Mouse (Mus musculus) forebrain, embryonic 15.5 days (tissue): Measurements from ENCODE around the gene Artn. TPM values are rescaled to one million over a fixed set of nuclear protein-coding genes. Genes with fewer than 3 reads are reported as not detected.
A peak's percentile ranks its signal among the peaks of the same experiment; 100 is the strongest.

Source experiments
- ATAC-seq: fragments of 200-750 bp; cut with Nextera tagmentation; replicated peaks from 2 replicates; pipeline ENCODE4 v1.8.0; 2017; ENCODE audit warnings: mild to moderate bottlenecking, moderate TSS enrichment, moderate library complexity
- H3K27ac ChIP-seq: fragments of 300-500 bp; sonication (generic); replicated peaks from 2 replicates; pipeline ENCODE4 v1.5.1; 2015; ENCODE audit warnings: mild to moderate bottlenecking, inconsistent platforms
- H3K27me3 ChIP-seq: fragments of 300-500 bp; sonication (generic); 2 replicates; pipeline ENCODE4 v1.6.1; 2015; ENCODE audit warnings: inconsistent platforms
- H3K36me3 ChIP-seq: fragments of 300-500 bp; sonication (generic); 2 replicates; pipeline ENCODE4 v1.6.1; 2015; ENCODE audit warnings: mild to moderate bottlenecking, inconsistent platforms
- H3K4me1 ChIP-seq: fragments of 300-500 bp; sonication (generic); 2 replicates; pipeline ENCODE4 v1.6.1; 2015; ENCODE audit warnings: inconsistent platforms
- H3K4me2 ChIP-seq: fragments of 300-500 bp; sonication (generic); replicated peaks from 2 replicates; pipeline ENCODE4 v1.6.1; 2015; ENCODE audit warnings: mild to moderate bottlenecking, inconsistent platforms
- H3K4me3 ChIP-seq: fragments of 300-500 bp; sonication (generic); 2 replicates; pipeline ENCODE4 v1.5.1; 2015; ENCODE audit warnings: mild to moderate bottlenecking, inconsistent platforms
- H3K9ac ChIP-seq: fragments of 300-500 bp; sonication (generic); replicated peaks from 2 replicates; pipeline ENCODE4 v1.6.1; 2015; ENCODE audit warnings: mild to moderate bottlenecking, inconsistent platforms
- H3K9me3 ChIP-seq: fragments of 300-500 bp; sonication (generic); 2 replicates; pipeline ENCODE4 v1.6.1; 2016; ENCODE audit warnings: inconsistent platforms
- WGBS: fragments of 180-500 bp; shearing (Covaris S2); methylation state at CpG from one replicate; pipeline ENCODE4 v1.1.7; 2015; ENCODE audit warnings: mixed read lengths; 5-methylcytosine and 5-hydroxymethylcytosine counted together
- polyA plus RNA-seq: library from polyadenylated mRNA; unstranded; fragments of >200 nt; fragmentation: Nextera tagmentation; extraction: Ambion mirVana; gene quantifications from 2 replicates; pipeline ENCODE4 v1.2.1, GENCODE M21; 2015

The Artn gene
- polyA plus RNA-seq, 1 experiment from 2014 or later: 0.10 TPM

DNA sequence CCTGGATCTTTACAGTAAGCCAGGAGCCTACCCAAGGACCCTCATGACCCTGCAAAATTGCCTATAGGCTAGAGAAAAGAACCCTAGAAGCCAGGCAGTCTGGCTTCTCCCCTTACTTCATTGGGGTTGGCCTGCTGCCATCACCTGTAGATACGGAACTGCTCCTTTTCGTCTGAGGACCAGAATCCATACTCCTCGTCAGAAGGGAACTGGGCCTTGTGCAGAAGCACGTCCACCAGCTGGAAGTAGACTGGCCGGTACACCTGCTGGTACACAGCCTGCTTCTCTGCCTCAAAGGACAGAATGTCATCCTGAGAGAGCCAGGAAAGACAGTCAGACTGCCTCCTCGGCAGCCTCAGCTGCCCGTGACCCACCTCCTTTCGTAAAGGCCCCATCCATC, 24.8 kb downstream of the Artn start:
- H3K4me3 ChIP-seq: no peak overlapping the region
- 91% methylated on average over 8 of the region's 8 CpGs for WGBS
- H3K27me3 ChIP-seq: no peaks in the 10 kb centered on the region
- peaks cover 35% of the 10 kb centered on the region for H3K4me1 ChIP-seq
- ATAC-seq: no peak
- H3K9me3 ChIP-seq: no peaks in the 10 kb centered on the region
- H3K4me2 ChIP-seq: no peak overlapping the region
- no peak overlapping the region for H3K27ac ChIP-seq
- no peak overlapping the region for H3K9ac ChIP-seq
- H3K36me3 ChIP-seq: peaks cover 57% of the 10 kb centered on the region

DNA sequence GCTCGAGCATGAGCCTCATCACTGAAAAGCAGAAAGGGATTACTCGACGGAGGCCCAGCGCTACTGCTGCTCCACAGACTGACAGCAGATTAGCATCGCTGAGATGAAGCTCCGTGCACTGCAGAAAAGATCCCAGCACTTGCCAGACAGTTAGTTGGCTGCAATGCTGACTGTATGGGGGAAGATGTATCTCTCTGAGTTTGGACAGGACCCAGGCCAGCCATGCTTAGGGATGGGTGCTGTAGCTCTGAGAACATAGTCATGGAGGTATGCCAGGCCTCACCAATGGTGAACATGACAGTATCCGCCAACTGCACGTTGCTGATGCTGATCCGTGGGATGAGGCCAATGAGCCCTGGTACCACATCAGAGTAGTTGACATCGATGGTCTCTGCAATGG, 25.5 kb downstream of the Artn start:
- Histone ChIP-seq H3K9ac (no peak overlapping the region), H3K4me3 (no peak overlapping the region), H3K36me3 (peaks cover 64% of the 10 kb centered on the region), H3K9me3 (no peaks in the 10 kb centered on the region), H3K4me1 (peaks cover 28% of the 10 kb centered on the region), H3K4me2 (no peak overlapping the region), H3K27ac (0 out of 2 replicates have a peak overlapping the region, but pooled peaks have one; percentile 54), H3K27me3 (no peaks in the 10 kb centered on the region)
- 74% methylated on average over 10 of the region's 10 CpGs for WGBS
- ATAC-seq: 0 out of 2 replicates have a peak, but pooled peaks have one; percentile 36

DNA sequence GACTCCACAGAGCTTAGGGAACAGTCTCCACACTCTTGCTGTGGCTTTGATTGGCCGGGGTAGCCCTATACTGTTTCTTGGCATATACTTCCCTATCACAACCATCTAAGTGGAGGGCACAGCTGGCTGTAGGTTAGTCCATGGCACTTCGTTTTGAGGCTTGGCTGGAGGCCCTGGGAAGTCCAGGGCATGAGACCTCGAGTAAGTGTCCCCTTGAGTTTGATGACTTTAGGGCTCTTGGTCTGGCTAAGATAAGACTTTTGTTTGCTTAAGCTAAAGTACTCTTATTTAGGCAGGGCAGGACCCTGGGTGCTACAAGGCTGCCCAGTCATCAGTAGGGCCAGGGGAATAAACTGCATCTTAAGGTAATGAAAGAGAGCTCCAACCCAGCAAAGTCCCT, 31.5 kb downstream of the Artn start:
- peaks cover 89% of the 10 kb centered on the region for H3K36me3 ChIP-seq
- no peaks in the 10 kb centered on the region for H3K4me1 ChIP-seq
- no peaks in the 10 kb centered on the region for H3K27me3 ChIP-seq
- no peak overlapping the region for H3K9ac ChIP-seq
- no peak overlapping the region for H3K27ac ChIP-seq
- no peak overlapping the region for H3K4me2 ChIP-seq
- no peaks in the 10 kb centered on the region for H3K9me3 ChIP-seq
- H3K4me3 ChIP-seq: no peak overlapping the region
- ATAC-seq: no peak
- 86% methylated on average over 3 of the region's 3 CpGs for WGBS

DNA sequence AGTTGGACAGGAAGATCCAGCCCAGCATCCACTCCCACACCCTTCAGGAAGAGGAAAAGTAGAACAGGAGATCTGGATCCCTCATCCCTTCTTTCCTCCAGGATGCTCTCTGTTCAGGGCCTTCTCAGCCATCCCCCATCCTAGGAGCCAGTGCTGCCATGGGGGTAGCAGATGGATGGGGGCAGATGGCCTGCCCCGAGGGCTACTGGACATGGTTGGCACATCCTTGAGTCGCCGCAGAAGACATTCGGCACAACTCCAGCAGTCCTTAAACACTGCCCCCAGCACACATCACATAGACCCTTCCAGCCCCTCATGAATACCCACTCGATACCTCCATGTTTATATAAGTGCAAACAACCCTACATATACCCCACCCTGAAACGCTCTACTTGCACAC, 33.5 kb downstream of the Artn start:
- Histone ChIP-seq H3K9ac (no peak overlapping the region), H3K27me3 (no peaks in the 10 kb centered on the region), H3K4me3 (no peak overlapping the region), H3K27ac (no peak overlapping the region), H3K4me2 (no peak overlapping the region), H3K9me3 (no peaks in the 10 kb centered on the region), H3K36me3 (peaks cover 68% of the 10 kb centered on the region), H3K4me1 (peaks cover 9% of the 10 kb centered on the region)
- ATAC-seq: no peak
- 97% methylated on average over 6 of the region's 6 CpGs for WGBS

DNA sequence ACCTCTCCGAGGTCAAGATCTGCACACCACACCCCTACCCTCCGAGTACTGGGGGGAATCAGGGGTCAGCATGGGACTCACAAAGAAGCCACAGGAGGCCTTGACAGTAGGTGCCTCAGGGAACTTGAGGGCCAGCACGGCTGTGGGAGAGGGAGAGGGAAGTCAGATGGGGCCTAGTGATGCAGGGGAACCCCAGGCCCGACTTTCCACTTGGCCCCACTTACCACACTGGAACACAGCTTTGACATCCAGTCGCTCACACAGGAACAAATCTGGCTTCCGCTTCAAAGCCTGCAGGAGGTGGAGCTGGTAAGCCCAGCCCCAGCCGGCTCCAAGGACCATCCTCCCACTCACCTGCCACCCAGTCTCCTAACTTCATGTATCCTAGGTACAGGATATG, 34.2 kb downstream of the Artn start:
- WGBS: 83% methylated on average over 7 of the region's 7 CpGs
- no peak overlapping the region for H3K4me2 ChIP-seq
- H3K27me3 ChIP-seq: no peaks in the 10 kb centered on the region
- no peak overlapping the region for H3K4me3 ChIP-seq
- H3K4me1 ChIP-seq: peaks cover 16% of the 10 kb centered on the region
- no peaks in the 10 kb centered on the region for H3K9me3 ChIP-seq
- H3K27ac ChIP-seq: no peak overlapping the region
- no peak overlapping the region for H3K9ac ChIP-seq
- ATAC-seq: no peak
- H3K36me3 ChIP-seq: peaks cover 61% of the 10 kb centered on the region

DNA sequence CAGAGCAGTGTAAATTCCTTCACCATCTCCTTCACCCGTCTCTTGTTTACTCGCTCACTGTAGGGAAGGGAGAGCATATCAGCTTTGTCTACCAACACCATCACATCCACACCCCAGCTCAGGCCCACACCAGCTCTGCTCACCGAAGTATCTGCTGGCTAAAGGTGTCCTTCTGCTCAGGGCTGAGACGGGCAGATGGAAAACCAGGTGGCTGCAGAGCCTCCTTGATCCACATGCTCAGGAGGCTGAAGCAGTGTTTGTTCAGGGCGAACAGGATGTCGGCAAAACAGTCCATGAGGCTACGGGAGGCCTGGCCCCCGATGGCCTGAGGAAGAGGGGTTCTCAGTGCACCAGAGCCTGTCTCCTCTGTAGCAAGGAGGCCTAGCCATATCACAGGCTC, 35.0 kb downstream of the Artn start:
- H3K9ac ChIP-seq: no peak overlapping the region
- H3K9me3 ChIP-seq: no peaks in the 10 kb centered on the region
- 92% methylated on average over 8 of the region's 8 CpGs for WGBS
- H3K4me2 ChIP-seq: no peak overlapping the region
- no peak for ATAC-seq
- H3K4me1 ChIP-seq: peaks cover 16% of the 10 kb centered on the region
- no peak overlapping the region for H3K4me3 ChIP-seq
- H3K36me3 ChIP-seq: peaks cover 56% of the 10 kb centered on the region
- no peak overlapping the region for H3K27ac ChIP-seq
- no peaks in the 10 kb centered on the region for H3K27me3 ChIP-seq

DNA sequence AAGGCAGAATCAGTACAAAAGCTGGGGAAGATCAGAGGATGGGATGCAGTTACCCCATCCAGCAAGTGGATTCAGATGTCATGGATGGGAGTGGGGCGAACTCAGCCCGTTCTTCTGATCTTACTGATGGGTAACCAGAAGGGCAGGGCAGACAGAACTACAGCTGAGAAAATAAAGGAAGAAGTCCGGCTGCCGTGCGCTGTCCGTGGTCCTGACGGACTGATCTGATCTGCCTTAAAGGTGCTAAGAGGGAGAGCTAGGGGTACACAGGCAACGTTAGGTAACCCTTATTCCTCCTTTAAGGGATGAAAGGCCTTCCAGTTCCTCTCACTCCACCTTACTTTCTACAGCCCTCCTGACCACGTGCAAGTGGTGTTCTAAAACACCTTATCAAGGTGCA, 36.2 kb downstream of the Artn start:
- 23% methylated on average over 9 of the region's 9 CpGs for WGBS
- H3K4me1 ChIP-seq: peaks cover 16% of the 10 kb centered on the region

DNA sequence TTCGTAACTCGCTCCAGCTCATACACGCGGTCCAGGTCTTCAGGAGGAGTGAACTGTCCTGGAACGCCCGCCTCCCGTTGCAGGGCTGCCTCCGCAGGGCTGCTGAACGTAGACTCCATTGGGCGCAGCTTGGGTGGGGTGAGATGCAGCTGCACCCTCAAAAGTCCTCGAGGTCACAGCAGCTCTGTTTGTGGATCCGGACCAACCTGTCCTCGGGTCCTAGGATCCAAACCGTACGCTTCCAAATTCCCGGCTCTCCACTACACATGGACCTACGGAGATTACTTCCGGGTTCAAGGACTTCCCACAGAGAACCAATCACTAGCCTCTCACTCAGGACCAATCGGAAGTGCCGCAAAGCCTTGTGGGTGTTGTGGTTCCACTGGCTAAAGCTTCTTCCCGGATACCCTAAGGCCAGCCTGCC, 37.8 kb downstream of the Artn start, which contains the start of gene Dph2:
TSS of gene Dph2 (minus strand) at position 295 of the 424 bp plus-strand sequence.
- WGBS: 0% methylated on average over 21 of the region's 21 CpGs
- H3K36me3 ChIP-seq: peaks cover 34% of the 10 kb centered on the region

More for the DNA sequence above, 36.2 kb downstream of the Artn start:
- Histone ChIP-seq H3K36me3 (peaks cover 49% of the 10 kb centered on the region), H3K4me3 (no peak overlapping the region), H3K9me3 (no peaks in the 10 kb centered on the region), H3K27me3 (no peaks in the 10 kb centered on the region), H3K9ac (no peak overlapping the region), H3K27ac (no peak overlapping the region), H3K4me2 (no peak overlapping the region)
- no peak for ATAC-seq

DNA sequence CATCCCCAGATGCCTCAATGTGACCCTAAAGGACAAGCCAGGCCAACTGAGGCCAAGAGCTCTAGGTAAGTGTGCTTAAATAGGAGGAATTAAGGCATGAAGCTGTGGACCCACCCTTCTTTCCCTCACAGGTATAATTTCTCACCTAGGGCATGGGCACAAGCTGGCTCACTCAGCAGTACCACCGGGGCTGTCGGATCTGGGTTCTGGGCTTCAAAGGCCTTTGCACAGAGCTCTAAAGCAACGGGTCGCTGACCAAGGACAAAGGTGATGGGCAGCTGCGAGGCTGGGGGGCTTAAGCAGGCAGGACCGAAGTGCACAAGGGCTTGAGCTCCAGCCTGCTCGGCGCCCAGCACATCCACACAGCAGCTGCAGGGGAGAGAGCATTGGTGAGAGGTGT, 38.8 kb downstream of the Artn start:
- Histone ChIP-seq H3K27me3 (no peaks in the 10 kb centered on the region), H3K9ac (no peak overlapping the region), H3K36me3 (peaks cover 26% of the 10 kb centered on the region), H3K27ac (no peak overlapping the region), H3K4me2 (peak overlapping the region; percentile 92), H3K4me3 (peak overlapping the region; percentile 77; the same call in 1 of the 2 replicates), H3K9me3 (no peaks in the 10 kb centered on the region), H3K4me1 (peaks cover 30% of the 10 kb centered on the region)
- no peak for ATAC-seq
- WGBS: 59% methylated on average over 8 of the region's 8 CpGs

More for the DNA sequence above, 37.8 kb downstream of the Artn start, which contains the start of gene Dph2:
- Histone ChIP-seq H3K4me2 (peak within 1 kb of the TSS; percentile 92), H3K4me3 (peak within 1 kb of the TSS; percentile 77), H3K9me3 (no peaks in the 10 kb centered on the region), H3K27me3 (no peaks in the 10 kb centered on the region), H3K9ac (peak within 1 kb of the TSS; percentile 51), H3K4me1 (peaks cover 20% of the 10 kb centered on the region), H3K27ac (no peak within 1 kb of the TSS)
- peak; percentile 89 for ATAC-seq

DNA sequence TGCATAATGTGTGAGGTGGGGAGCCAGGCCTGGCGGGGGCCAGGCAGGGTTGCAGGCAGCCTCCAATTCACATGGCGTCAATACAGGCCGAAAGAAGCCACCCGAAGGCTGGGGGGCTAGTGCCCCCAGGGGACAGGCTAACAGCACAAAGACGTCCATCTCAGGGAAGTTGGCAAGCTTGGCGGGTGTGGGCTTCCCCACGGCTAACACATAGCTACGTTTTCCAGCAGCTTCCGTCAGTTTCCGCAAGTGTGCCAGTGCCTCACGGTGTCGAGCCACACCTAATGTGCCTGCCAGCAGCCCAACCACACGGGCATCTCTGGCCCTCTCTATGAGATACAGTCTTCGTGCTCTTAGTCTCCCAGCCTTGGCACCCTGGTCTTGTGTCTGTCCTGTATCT, 39.5 kb downstream of the Artn start:
- H3K4me3 ChIP-seq: no peak overlapping the region
- peaks cover 26% of the 10 kb centered on the region for H3K36me3 ChIP-seq
- H3K4me2 ChIP-seq: no peak overlapping the region
- 91% methylated on average over 14 of the region's 14 CpGs for WGBS
- H3K9me3 ChIP-seq: no peaks in the 10 kb centered on the region
- no peak overlapping the region for H3K9ac ChIP-seq
- H3K27me3 ChIP-seq: no peaks in the 10 kb centered on the region
- no peak overlapping the region for H3K27ac ChIP-seq
- H3K4me1 ChIP-seq: peaks cover 32% of the 10 kb centered on the region
- ATAC-seq: no peak

DNA sequence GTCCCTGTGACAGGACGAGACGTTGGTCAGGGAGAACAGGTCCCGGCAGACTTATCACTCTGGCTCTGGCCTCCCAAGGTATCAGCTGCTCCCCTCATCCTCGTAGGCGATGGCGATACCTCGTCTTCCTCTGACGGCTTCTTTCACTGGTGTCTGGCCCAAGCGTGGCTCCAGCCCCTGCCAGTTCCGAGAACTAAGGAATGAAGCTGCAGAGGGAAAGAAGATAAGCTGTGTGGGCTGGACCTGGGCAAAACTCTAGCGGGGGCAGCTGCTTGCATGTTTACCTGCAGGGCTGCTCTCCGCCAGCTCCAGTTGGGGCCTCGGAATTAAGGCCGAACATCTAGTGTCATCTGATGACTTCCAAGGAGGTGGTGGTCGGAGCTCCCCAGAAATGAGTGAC, 40.1 kb downstream of the Artn start:
- Histone ChIP-seq H3K36me3 (peaks cover 27% of the 10 kb centered on the region), H3K4me1 (peaks cover 35% of the 10 kb centered on the region), H3K27ac (no peak overlapping the region), H3K4me3 (no peak overlapping the region), H3K9ac (no peak overlapping the region), H3K27me3 (no peaks in the 10 kb centered on the region), H3K4me2 (no peak overlapping the region), H3K9me3 (no peaks in the 10 kb centered on the region)
- no peak for ATAC-seq
- WGBS: 94% methylated on average over 15 of the region's 15 CpGs

DNA sequence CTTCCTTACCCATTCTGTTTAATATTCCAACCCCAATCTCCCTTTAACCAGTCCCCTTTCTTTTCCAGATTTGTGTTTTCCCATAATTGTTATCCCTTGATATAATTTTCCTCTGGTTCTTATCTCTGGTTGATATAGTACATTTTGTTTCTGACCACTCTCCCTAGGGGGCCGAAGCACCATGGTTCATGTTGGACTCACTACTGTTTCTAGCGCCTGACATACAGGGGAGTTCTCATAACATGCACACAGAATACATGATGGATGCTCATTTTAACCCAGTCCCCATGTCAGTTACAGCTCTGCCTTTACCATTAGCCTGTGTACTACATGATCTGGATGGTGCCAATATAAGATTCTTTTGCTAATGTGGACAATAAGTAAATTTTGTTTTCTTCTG, 41.6 kb downstream of the Artn start:
- Histone ChIP-seq H3K9ac (no peak overlapping the region), H3K9me3 (no peaks in the 10 kb centered on the region), H3K36me3 (peaks cover 26% of the 10 kb centered on the region), H3K27ac (no peak overlapping the region), H3K27me3 (no peaks in the 10 kb centered on the region), H3K4me2 (peak overlapping the region; percentile 91; the same call in 1 of the 2 replicates), H3K4me3 (peak overlapping the region; percentile 97; the same call in 1 of the 2 replicates), H3K4me1 (peaks cover 46% of the 10 kb centered on the region)
- 77% methylated on average over 2 of the region's 2 CpGs for WGBS
- ATAC-seq: no peak

DNA sequence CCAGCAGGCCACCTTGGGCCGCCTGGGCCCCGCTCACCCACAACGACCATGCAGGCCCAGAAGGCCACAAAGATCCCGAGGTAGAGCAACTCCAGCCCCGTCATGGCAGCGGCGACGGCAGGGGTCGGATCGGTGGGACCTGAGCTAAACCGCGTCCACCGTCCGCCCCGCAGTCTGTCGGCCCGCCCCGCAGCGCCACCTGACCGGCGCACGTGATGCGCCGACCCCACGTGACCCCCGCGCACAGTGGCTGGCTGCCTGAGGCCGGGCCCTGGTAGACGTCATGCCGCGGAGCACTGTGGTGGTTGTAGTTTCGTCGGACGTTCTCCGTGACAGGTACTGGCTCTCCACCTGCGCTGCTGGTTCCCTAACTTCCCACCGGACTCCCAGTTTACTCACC, 42.4 kb downstream of the Artn start, which contains the start of gene Atp6v0b:
TSS of gene Atp6v0b (minus strand) at position 201 of the 400 bp plus-strand sequence.
- H3K9ac ChIP-seq: peak within 1 kb of the TSS; percentile 98
- WGBS: under 1% methylated on average over 37 of the region's 37 CpGs
- H3K27ac ChIP-seq: peak within 1 kb of the TSS; percentile 65

More for the DNA sequence above, 42.4 kb downstream of the Artn start, which contains the start of gene Atp6v0b:
- Histone ChIP-seq H3K9me3 (no peaks in the 10 kb centered on the region), H3K4me1 (peaks cover 50% of the 10 kb centered on the region), H3K27me3 (no peaks in the 10 kb centered on the region), H3K4me3 (peak within 1 kb of the TSS; percentile 97), H3K4me2 (peak within 1 kb of the TSS; percentile 91), H3K36me3 (peaks cover 26% of the 10 kb centered on the region)
- ATAC-seq: peak; percentile 83
